Mouse (Mus musculus): ENCODE measurements around the gene Col28a1.
A peak's percentile ranks its signal among the peaks of the same experiment; 100 is the strongest.

DNA sequence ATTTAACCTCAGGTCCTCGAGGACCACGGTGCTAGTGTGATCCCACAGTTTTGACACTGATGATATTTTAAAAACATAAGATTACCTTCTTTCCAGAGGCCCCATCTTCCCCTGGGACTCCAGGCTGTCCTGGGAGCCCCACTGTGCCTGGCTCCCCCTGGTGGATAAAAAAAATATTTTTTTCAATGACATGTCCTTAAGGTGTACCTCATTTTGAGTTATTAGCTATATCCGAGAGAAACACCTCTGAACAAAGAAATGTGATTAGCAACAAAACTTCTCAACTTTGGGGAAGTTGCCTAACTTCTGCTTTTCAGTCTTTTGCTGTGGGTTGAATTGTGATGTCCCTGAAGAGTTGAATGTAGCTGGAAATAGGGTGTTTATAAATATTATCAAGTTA is 105.6 kb downstream of the Col28a1 start:
- TF ChIP-seq POLR2A (IDR thresholded peaks at IDR 0.05; ENCODE audit: low read depth, low read length) (no peak), CTCF (IDR thresholded peaks at IDR 0.05; ENCODE audit: extremely low read depth, insufficient read depth, insufficient read length, insufficient replicate concordance) (peak; percentile 34; the same call in 1 of the 2 replicates)
